Mouse (Mus musculus): Measurements from ENCODE around the gene Srp14.
A peak's percentile ranks its signal among the peaks of the same experiment; 100 is the strongest.

Gene Srp14

GRCm38 (mm10) chr2:118479550-118479909 is at the start of gene Srp14:
TSS of gene Srp14 (minus strand) at chr2:118479711.
- peak; percentile 91 for DNase-seq (ENCODE audit: low read depth)

- no peak for DNase-seq (ENCODE audit: low read depth)
Observed at GRCm38 (mm10) chr2:118526545-118526944, 47.0 kb upstream of the Srp14 start.

DNA sequence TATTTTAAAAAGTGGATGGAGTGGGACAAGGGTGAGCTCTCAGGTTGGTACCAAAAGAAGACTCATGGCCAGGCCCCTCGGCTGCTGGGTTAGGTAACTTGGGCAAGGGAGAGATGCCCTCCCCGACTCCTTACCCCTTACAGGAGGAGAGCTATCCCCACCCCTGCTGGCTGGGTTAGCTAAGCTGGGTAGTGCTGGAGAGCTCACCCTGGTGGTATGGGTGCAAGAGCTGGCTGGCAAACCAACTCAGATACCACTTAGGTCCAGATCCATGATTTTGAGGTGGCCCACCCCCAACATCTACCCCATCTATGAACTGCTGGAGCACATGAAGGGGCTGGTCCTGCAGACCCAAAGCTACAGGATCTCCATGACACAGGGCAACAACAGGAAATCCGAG is 45.3 kb upstream of the Srp14 start:
- no peak for DNase-seq (ENCODE audit: low read depth)

- DNase-seq (ENCODE audit: low read depth): no peak
Observed at GRCm38 (mm10) chr2:118523163-118523730, 43.7 kb upstream of the Srp14 start.

DNA sequence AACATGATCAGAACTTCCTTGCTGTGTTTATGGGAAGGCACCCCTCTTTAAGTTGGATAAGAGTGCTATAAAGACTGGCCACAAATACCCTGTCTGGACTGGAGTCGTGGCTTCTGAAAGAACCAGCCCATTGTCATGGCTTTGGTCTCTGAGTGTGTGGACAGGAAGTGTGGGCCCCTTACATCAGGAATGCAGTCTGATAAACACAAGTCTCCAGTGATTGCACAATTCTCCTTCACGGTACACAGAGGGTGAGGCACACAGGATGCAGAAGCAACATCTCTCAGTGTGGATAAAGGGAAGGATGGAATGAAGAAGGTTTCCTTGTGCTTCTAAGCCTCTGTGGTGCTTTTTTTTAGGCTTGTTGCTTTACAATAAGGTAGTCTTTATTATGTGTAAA is 42.8 kb upstream of the Srp14 start:
- DNase-seq (ENCODE audit: low read depth): no peak

DNA sequence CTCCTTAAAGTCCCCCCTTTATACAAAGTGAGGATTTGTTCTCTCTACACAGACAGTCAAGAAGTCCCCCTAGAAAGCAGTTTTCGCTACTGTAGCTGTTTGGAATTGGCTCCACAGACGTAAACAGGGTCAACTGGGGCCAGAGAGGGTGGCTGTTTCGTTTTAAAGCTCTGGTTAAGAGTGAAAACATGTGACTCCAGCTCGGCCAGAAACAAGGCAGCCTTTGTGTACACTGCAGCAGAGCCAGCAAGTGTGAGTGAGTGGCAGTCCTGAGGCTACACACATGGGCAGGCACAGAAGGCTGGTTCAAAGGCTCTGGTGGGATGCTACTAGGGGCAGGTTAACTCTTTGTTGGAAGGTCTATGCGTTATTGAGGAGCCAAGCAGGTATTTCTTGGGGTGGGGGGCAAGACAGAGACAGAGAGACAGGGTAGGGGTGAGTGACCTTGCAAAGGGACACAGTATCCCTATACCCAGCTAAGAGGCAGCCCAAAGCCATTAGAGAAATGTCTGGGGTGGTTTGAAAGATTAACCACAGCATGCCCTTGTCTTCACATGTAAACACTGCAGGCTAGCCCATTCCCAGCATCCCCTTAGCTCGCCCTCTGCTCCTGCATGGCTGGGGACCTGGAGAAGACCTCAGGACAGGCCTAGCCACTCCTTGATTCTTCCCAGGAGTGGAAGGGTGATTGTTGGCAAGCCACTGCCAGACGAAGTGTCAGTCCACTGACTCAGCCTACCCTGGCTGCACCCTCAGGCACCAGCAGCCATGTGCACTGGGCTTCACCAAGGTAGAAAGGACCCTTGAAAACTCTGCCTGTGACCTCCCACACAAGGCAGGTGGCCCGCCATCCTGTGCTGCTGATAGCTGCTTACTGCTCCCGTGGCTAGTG is 40.8 kb upstream of the Srp14 start:
- no peak for DNase-seq (ENCODE audit: low read depth)

DNA sequence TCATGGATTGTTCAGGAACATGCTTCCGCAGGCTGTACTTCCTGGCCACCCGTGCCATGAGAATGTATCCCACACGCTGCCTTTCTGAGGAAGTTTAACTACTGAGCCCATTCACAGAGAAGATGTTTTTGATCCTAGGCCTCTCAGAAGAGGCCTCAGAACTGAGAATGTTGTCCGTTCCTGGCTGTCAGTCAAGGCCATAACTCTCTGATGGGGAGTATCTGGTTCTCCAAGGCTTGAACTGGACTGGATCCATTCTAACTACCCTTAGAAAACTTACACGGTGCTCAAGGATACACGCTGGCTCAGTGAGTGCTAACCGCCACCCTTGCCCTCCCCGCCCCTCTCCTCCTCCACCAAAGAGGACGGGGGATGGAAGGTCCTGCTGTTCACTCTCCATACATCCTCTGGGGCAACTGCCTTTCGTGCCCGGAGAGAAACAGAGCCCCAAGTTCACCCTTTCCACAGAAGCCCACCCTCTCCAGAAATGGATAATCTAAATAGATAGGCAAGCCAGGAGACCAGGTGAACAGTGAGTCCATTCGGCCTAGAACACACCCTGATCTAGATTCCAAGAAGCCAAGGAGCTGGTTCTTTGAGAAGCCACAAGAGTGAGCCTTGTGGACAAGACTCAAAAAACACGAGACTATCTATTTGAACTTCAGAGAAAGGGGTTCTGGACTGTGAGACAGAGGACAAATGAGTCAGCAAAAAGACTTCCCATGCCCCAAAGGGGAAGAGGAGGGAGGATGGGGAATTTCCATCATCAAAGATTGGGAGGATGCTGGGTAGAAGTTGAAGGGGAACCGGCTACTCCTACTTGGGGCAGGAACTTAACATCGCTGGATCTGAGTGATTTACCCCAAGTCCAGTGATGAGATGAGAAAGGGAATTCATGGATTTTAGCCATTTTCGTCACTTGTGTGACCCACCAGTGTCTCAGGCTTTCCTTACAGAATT is 33.2 kb upstream of the Srp14 start:
- no peak for DNase-seq (ENCODE audit: low read depth)

DNA sequence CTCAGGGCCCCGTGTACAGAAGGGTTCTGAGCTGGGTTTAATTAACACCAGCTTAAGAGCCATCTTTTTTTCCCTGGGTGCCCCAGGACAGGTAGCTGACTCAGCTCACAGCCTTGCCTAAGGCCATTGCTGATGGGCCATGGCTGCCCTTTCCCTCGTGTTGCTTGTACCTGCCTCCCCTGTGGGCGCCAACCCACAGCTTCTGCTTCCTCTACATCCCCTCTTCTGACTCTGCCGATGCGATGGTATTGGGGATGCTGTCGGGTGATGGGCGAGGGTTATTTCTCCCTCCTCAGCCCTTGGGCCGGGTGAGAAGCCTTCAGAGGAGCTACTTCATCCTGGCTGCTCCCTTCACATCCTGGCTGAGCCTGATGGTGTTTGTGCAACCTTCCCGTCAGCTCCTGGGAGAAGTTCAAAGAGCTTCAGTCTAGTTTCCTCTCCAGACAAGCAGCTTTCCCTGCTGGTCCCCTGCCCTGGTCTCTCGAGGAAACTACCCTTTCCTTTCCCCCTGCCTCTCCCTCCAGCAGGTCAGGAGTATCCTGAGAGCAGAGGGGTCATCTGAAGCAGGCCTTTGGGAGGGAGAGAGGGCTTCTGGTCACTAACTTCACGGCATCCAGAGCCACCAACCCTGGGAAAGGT is 32.4 kb upstream of the Srp14 start:
- DNase-seq (ENCODE audit: low read depth): no peak

DNA sequence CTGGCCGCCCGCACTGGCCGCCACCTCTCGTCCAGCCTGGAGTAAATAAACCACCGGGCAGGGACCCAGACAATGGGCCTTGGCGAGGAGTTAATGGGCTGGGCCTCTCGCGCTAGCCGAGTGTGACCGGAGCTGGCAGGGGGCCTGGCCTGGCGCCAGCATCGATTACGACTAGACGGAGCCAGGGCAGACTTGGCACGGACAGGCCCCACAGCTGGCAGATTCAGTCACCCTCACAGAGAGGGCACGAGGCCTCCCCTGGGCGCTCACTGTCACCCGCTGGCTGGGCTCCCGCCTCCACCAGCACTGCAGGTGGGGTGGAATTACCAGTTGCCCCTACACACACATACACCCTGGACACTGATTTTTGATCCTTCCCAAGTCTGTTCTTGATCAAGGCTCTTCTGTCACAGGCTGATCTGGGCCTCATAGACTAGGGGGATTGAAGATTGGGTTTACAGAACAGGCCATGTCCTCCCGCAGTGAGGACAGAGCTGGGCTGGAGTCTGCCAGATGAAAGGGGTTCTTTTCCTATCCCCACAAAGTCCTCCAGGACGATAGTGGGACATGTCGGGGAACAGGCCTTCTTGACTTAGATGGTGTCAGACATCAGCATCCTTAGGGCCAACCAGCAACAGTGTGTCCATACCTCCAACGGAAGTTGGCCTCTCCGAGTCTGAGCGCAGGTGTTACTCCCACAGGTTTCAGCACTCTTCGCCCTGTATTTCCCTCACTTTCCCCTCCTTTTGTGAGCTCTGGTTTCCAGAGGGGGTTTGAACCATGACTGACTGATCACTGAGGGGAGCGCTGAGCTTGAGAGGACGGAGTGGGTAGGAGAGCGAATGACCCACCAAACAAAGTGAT is 31.2 kb upstream of the Srp14 start:
- no peak for DNase-seq (ENCODE audit: low read depth)

GRCm38 (mm10) chr2:118509688-118510446 is 30.4 kb upstream of the Srp14 start:
- DNase-seq (ENCODE audit: low read depth): no peak

GRCm38 (mm10) chr2:118507126-118507525 is 27.6 kb upstream of the Srp14 start:
- DNase-seq (ENCODE audit: low read depth): no peak

GRCm38 (mm10) chr2:118500191-118500590 is 20.7 kb upstream of the Srp14 start:
- DNase-seq (ENCODE audit: low read depth): no peak

GRCm38 (mm10) chr2:118499135-118499961 is 19.8 kb upstream of the Srp14 start:
- no peak for DNase-seq (ENCODE audit: low read depth)

- no peak for DNase-seq (ENCODE audit: low read depth)
Observed at GRCm38 (mm10) chr2:118498476-118498875, 19.0 kb upstream of the Srp14 start.

- no peak for DNase-seq (ENCODE audit: low read depth)
Observed at GRCm38 (mm10) chr2:118497890-118498289, 18.4 kb upstream of the Srp14 start.

DNA sequence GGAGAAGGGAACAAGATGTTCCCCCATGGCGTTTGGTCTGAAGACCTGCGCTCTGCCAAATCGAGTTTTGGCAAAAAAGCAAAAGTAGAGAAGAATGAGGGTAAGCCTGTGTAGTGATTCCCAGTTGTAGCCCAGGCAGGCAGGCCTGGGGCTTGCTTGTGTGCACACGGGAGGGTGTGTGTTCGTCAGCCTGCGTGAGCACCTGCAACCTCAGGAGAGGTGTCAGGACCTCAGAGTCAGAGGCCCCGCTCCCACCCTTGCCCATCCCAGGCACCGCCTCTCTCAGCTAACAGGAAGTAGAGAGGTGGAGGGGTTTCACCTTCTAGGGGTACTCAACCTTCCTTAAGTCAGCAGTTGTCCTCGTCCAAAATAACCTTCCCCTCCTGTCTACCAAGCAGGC is 15.5 kb upstream of the Srp14 start:
- no peak for DNase-seq (ENCODE audit: low read depth)

GRCm38 (mm10) chr2:118491741-118492395 is 12.4 kb upstream of the Srp14 start:
- no peak for DNase-seq (ENCODE audit: low read depth)

GRCm38 (mm10) chr2:118491281-118491731 is 11.8 kb upstream of the Srp14 start:
- DNase-seq (ENCODE audit: low read depth): no peak

Measured in c-Kit-positive CD71-positive TER-119-negative erythroid progenitor cells, embryonic 14.5 days (primary cell).